Mouse (Mus musculus): ENCODE measurements around the gene Npm3. TPM values are rescaled to one million over a fixed set of nuclear protein-coding genes. Genes with fewer than 3 reads are reported as not detected.

Gene Npm3
- polyA plus RNA-seq (2012; ENCODE audit: insufficient read depth, insufficient read length, low replicate concordance, missing spikeins), result not detected in 2 replicates

DNA sequence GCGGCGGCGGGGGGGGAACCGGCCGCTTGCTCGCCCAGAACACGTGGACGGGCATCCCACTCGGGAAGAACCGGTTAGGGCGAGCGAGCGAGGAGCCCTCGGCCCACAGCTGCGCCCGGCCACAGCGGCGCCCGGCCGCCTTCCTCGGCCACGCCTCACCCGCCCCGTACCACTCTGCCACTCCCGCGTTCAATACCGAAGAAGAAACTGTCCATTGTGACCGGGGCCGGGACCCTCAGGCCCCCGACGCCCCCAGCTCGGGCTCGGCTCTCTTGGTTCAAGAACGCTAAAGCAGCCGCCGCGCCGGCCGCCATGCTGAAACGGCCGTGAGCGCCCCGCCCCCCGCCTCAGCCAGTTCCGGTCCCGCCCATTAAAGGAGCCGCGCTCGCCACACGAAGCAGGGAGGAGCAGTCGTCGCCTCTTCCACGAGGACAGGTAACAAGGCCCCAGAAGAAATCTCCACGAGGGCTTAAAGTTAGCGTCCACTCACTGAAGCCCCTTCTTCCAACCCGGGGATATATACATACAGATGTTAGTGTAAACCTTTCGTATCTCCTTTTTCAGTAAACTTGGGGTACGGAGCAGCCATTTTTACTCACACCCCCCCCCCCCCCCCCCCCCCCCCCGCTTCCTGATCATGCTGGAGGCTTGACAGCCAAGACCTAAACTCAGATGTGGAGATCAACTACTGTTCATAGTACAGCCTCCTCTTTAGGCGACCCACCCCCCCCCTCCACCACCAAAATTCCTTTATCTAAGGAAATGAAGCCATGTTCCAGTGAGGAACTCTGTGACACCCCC, at the start of gene Npm3:
TSS of gene Npm3 (minus strand) at position 349 of the 801 bp plus-strand sequence.
- TF ChIP-seq CTCF (IDR thresholded peaks at IDR 0.05; ENCODE audit: insufficient read depth, low read depth, low read length) (no peak), POLR2A (IDR thresholded peaks at IDR 0.05; ENCODE audit: insufficient read depth, low read depth, low read length) (no peak; the same call in 1 of the 2 replicates)
- no peak within 1 kb of the TSS for H3K27ac ChIP-seq (ENCODE audit: insufficient read depth, low read depth, low read length)
- under 1% methylated on average over 60 of the region's 60 CpGs for WGBS

DNA sequence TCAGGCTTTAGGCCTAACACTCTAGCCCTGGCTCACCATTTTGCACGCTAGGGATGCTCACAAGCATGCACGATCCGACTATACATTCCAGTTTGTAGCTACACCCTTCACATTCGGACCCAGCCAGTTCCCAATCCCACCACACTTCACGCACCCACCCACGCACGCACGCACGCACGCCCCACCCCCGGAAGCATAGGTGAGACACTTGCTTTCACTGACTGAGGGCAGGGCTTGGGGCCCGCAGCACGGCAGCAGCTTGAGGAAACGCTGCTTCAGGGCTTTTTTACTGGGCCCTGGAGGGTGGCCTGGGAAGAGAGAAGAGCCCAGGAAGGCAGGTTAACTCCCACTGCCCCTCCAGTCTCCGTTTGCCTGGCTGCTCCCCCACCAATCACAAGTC, 47.5 kb upstream of the Npm3 start:
- WGBS, result 82% methylated on average over 15 of the region's 15 CpGs
- TF ChIP-seq POLR2A (IDR thresholded peaks at IDR 0.05; ENCODE audit: insufficient read depth, low read depth, low read length) (no peak), CTCF (IDR thresholded peaks at IDR 0.05; ENCODE audit: insufficient read depth, low read depth, low read length) (no peak)
- H3K27ac ChIP-seq (ENCODE audit: insufficient read depth, low read depth, low read length), result no peak overlapping the region
- no peaks in the 10 kb centered on the region; the same call in 1 of the 2 replicates for H3K4me1 ChIP-seq (ENCODE audit: control insufficient read depth, insufficient read depth, low read length)
- no peak overlapping the region for H3K4me3 ChIP-seq (ENCODE audit: insufficient read depth, low read depth, low read length)

More for the DNA sequence above, at the start of gene Npm3:
- Histone ChIP-seq H3K4me3 (ENCODE audit: insufficient read depth, low read depth, low read length) (peak within 1 kb of the TSS; percentile 80), H3K4me1 (ENCODE audit: control insufficient read depth, insufficient read depth, low read length) (peaks cover 12% of the 10 kb centered on the region; the same call in 1 of the 2 replicates)

DNA sequence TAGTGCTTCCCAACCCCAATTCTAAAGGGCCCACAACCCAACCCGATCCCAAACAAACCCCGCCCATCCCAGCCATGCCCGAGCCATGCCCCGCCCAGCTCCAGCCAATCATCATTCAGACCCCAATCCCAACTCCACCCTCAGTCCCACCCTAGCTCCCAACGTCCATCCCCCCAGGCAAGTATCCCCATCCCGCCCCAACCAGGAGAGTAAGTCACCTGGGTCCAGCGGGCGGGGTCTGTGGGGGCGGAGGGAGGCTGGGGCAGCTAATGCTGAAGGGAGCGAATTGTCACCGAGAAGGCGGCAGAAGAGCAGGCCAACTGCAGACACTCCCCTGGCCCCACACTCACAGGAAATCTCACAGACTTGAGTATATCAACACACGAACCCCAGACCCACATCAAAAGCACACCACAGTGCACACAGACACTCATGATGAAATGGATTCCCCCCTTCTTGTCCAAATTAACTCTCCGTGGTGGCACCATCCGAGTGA, 46.7 kb upstream of the Npm3 start:
- Histone ChIP-seq H3K4me3 (ENCODE audit: insufficient read depth, low read depth, low read length) (no peak overlapping the region), H3K27ac (ENCODE audit: insufficient read depth, low read depth, low read length) (no peak overlapping the region), H3K4me1 (ENCODE audit: control insufficient read depth, insufficient read depth, low read length) (no peaks in the 10 kb centered on the region; the same call in 1 of the 2 replicates)
- no peak for TF ChIP-seq POLR2A (IDR thresholded peaks at IDR 0.05; ENCODE audit: insufficient read depth, low read depth, low read length)
- no peak for TF ChIP-seq CTCF (IDR thresholded peaks at IDR 0.05; ENCODE audit: insufficient read depth, low read depth, low read length)
- WGBS, result 34% methylated on average over 15 of the region's 15 CpGs

DNA sequence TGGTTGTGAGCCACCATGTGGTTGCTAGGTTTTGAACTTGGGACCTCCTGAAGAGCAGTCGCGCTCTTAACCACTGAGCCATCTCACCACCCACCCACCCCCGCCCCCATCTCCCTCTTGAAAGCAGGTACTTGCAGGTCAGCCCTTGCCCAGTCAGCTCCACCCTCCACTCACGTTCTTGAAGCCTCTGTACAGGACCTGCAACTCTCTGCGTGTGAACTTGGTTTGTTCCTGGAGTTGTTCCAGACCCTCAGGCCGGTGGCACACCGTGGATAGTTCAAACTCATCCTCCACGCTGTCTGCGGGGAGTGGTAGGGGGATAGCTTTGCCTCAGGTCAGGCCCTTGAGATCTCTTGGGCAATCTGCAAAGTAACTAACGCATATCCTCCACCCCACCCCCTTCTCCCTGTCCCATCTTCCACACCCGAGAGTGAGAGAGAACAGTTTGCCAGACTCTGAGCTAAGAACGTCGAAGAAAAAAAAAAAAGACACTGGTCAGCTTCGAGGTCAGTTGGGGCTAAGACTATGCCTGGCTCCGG, 46.1 kb upstream of the Npm3 start:
- WGBS, result 39% methylated on average over 15 of the region's 15 CpGs
- H3K4me1 ChIP-seq (ENCODE audit: control insufficient read depth, insufficient read depth, low read length), result no peaks in the 10 kb centered on the region; the same call in 1 of the 2 replicates
- no peak for TF ChIP-seq POLR2A (IDR thresholded peaks at IDR 0.05; ENCODE audit: insufficient read depth, low read depth, low read length)
- no peak for TF ChIP-seq CTCF (IDR thresholded peaks at IDR 0.05; ENCODE audit: insufficient read depth, low read depth, low read length)
- H3K27ac ChIP-seq (ENCODE audit: insufficient read depth, low read depth, low read length), result no peak overlapping the region
- no peak overlapping the region for H3K4me3 ChIP-seq (ENCODE audit: insufficient read depth, low read depth, low read length)

DNA sequence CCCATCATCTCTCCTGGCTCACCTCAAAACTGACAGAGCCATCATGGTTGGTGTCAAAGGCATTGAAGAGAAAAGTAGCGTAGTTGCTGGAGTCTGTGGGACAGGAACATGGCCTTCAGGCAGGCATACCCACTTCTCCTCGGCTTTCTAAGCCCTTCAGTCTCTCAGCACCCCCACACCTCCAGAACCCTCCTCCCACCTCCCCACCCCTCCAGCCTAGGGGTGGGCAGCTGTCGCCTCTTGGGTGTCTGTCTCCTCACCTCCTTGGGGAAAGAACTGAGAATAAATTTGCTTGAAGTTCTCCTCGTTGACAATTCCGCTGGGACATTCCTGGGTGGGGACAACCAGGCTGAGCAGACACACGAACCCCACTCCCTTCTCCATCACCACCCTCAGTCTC, 45.3 kb upstream of the Npm3 start:
- H3K27ac ChIP-seq (ENCODE audit: insufficient read depth, low read depth, low read length), result no peak overlapping the region
- H3K4me1 ChIP-seq (ENCODE audit: control insufficient read depth, insufficient read depth, low read length), result no peaks in the 10 kb centered on the region; the same call in 1 of the 2 replicates
- TF ChIP-seq CTCF (IDR thresholded peaks at IDR 0.05; ENCODE audit: insufficient read depth, low read depth, low read length), result no peak
- no peak overlapping the region for H3K4me3 ChIP-seq (ENCODE audit: insufficient read depth, low read depth, low read length)
- 81% methylated on average over 6 of the region's 6 CpGs for WGBS

DNA sequence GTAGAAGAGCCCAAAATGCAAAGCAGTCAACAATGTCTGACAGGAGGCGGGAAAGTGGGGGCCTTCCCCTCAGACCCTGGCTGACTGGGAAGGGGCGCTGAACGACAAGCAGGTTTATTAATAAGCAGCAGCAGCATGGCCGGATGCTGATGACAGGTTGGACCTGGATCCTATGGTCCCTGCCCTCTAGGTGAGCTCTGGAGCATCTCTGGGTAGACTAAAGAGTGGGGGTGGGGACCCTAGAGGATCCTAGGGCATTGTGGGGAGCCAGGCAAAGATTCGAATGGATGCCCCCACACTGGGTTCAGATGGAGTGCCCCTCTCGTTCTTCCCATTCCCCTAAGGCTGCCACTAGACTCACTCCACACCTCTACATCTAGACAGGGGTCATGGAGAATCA, 43.0 kb upstream of the Npm3 start:
- Histone ChIP-seq H3K4me1 (ENCODE audit: control insufficient read depth, insufficient read depth, low read length) (no peaks in the 10 kb centered on the region; the same call in 1 of the 2 replicates), H3K4me3 (ENCODE audit: insufficient read depth, low read depth, low read length) (no peak overlapping the region), H3K27ac (ENCODE audit: insufficient read depth, low read depth, low read length) (no peak overlapping the region)
- 92% methylated on average over 6 of the region's 6 CpGs for WGBS
- TF ChIP-seq POLR2A (IDR thresholded peaks at IDR 0.05; ENCODE audit: insufficient read depth, low read depth, low read length) (no peak), CTCF (IDR thresholded peaks at IDR 0.05; ENCODE audit: insufficient read depth, low read depth, low read length) (no peak)

DNA sequence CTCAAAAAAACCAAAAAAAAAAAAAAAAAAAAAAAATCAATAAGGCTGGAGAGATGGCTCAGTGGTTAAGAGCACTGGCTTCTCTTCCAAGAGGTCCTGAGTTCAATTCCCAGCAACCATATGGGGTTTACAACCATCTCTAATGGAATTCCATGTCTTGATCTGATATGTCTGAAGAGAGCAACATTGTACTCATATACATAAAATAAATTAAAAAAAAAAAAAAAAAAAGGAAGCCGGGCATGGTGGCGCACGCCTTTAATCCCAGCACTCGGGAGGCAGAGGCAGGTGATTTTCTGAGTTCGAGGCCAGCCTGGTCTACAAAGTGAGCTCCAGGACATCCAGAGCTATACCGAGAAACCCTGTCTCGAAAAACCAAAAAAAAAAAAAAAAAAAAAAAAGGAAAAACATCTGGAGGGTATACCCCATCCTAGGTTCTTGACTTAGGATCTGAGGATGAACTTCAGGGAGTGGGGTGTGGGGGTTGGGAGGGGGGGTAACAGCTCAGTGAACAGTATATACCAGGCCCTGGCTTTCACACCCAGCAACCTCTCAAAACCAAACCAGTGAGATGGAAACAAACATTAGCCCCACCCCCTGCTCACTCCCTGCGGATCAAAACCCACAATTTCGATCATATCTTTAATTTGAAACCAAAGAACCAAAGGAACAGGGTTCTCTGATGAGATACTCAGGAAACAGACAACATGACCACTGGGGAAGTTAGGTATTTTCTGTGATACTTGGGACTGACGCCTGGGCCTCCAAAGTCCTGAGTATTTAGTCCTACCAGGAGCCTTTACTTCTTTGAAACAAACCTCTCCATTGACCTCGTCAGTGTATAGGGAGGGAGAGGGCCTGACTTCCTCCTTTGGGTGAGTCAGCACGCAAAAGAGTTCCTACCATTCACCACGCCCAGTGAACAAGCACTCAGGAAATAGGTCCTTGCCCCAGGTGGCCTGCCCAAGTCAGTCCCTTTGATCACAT, 40.8 kb upstream of the Npm3 start:
- 92% methylated on average over 13 of the region's 13 CpGs for WGBS
- H3K4me3 ChIP-seq (ENCODE audit: insufficient read depth, low read depth, low read length), result no peak overlapping the region
- no peak overlapping the region for H3K27ac ChIP-seq (ENCODE audit: insufficient read depth, low read depth, low read length)

DNA sequence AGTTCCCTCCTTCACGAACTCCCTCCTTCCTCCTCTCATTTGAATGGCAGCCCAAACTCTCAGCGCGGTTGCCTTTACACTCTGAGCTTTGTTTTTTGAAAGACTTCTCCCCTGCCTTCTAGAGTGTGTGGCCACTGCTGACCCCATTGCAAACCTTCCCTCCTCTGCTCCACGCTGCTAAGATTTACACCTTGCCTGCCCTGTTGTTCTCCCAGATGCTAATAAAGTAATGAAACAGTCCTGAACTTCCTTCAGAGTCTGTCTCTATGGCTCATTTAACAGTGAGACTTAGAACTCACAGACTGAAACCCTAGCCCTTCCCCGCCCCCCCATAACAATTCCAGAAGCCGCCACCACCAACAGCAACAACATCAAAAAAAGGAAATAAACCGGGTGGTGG, 40.0 kb upstream of the Npm3 start:
- Histone ChIP-seq H3K4me1 (ENCODE audit: control insufficient read depth, insufficient read depth, low read length) (no peaks in the 10 kb centered on the region), H3K27ac (ENCODE audit: insufficient read depth, low read depth, low read length) (no peak overlapping the region), H3K4me3 (ENCODE audit: insufficient read depth, low read depth, low read length) (no peak overlapping the region)
- TF ChIP-seq POLR2A (IDR thresholded peaks at IDR 0.05; ENCODE audit: insufficient read depth, low read depth, low read length) (no peak), CTCF (IDR thresholded peaks at IDR 0.05; ENCODE audit: insufficient read depth, low read depth, low read length) (no peak)
- WGBS, result 78% methylated on average over 7 of the region's 7 CpGs

More for the DNA sequence above, 40.8 kb upstream of the Npm3 start:
- TF ChIP-seq CTCF (IDR thresholded peaks at IDR 0.05; ENCODE audit: insufficient read depth, low read depth, low read length) (no peak), POLR2A (IDR thresholded peaks at IDR 0.05; ENCODE audit: insufficient read depth, low read depth, low read length) (no peak)
- no peaks in the 10 kb centered on the region; the same call in 1 of the 2 replicates for H3K4me1 ChIP-seq (ENCODE audit: control insufficient read depth, insufficient read depth, low read length)

Data from olfactory bulb, adult 2 months (tissue).